Mouse (Mus musculus): ENCODE results near the gene Elp5. TPM values are rescaled to one million over a fixed set of nuclear protein-coding genes. Genes with fewer than 3 reads are reported as not detected.
"Not testable (repeated sequence)": the region's sequence is repeated elsewhere in the genome, so short reads cannot be mapped to it uniquely, and the experiment has no call there.

Elp5 gene
- polyA plus RNA-seq, 1 experiment: 75.3 TPM

DNA sequence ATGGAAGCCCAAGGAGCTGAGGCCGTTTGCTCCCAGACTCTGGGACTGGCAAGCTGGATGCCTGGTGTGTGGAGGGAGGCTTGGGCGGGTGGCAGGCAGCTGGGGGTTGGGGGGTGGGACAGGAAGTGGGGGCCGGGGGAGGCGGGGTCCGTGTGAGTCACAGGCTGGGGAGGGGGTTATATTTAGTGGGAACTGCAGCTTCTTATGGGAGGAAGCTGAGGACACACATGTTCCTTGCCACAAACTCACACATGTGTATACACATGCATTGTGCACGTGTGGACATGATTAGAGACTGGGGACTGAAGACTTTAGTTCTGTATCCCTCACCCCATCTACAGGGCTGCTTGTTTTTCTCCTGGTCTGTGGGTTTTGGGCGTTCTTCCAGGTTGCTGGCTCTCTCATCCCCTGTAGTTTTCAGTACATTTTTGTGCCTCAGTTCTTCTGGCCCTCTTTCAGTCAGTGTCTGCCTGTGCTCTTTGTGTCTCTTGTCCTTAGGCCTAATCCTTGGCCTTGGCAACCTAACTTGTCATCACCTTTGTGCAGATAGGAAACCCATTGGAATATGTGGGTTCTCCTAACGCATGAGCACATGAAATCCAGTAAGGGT lies 37.8 kb upstream of the Elp5 start:
- Histone ChIP-seq H3K27me3 (ENCODE audit: control insufficient read depth, insufficient read depth, low read length) (no peaks in the 10 kb centered on the region), H3K4me1 (replicated peaks; ENCODE audit: control insufficient read depth, insufficient read depth, low read length) (peaks cover 46% of the 10 kb centered on the region), H3K27ac (ENCODE audit: control insufficient read depth, insufficient read depth, low read length) (peak overlapping the region; percentile 84), H3K36me3 (ENCODE audit: control insufficient read depth, insufficient read depth, low read length) (no peaks in the 10 kb centered on the region), H3K4me3 (ENCODE audit: control insufficient read depth, insufficient read depth, low read length) (peak overlapping the region; percentile 37)
- WGBS: 8% methylated on average over 8 of the region's 8 CpGs
- TF ChIP-seq CTCF (IDR thresholded peaks at IDR 0.05; ENCODE audit: borderline replicate concordance, control insufficient read depth, extremely low read depth, insufficient read depth, low read length, poor library complexity) (no peak), POLR2A (IDR thresholded peaks at IDR 0.05; ENCODE audit: control insufficient read depth, extremely low read depth, insufficient read depth, low read length, poor library complexity) (no peak; the same call in 1 of the 2 replicates)
- peak; percentile 64 for DNase-seq

- H3K4me3 ChIP-seq (ENCODE audit: control insufficient read depth, insufficient read depth, low read length): peak overlapping the region; percentile 37
- peaks cover 48% of the 10 kb centered on the region for H3K4me1 ChIP-seq (replicated peaks; ENCODE audit: control insufficient read depth, insufficient read depth, low read length)
- no peaks in the 10 kb centered on the region for H3K27me3 ChIP-seq (ENCODE audit: control insufficient read depth, insufficient read depth, low read length)
- no peak for DNase-seq
- TF ChIP-seq CTCF (IDR thresholded peaks at IDR 0.05; ENCODE audit: borderline replicate concordance, control insufficient read depth, extremely low read depth, insufficient read depth, low read length, poor library complexity): no peak
- TF ChIP-seq POLR2A (IDR thresholded peaks at IDR 0.05; ENCODE audit: control insufficient read depth, extremely low read depth, insufficient read depth, low read length, poor library complexity): 0 out of 2 replicates have a peak, but pooled peaks have one; percentile 39
- no peaks in the 10 kb centered on the region for H3K36me3 ChIP-seq (ENCODE audit: control insufficient read depth, insufficient read depth, low read length)
- H3K27ac ChIP-seq (ENCODE audit: control insufficient read depth, insufficient read depth, low read length): peak overlapping the region; percentile 84
- WGBS: 9% methylated on average over 2 of the region's 2 CpGs
Measured at GRCm38 (mm10) chr11:70019495-70020021, 37.2 kb upstream of the Elp5 start.

- H3K4me1 ChIP-seq (replicated peaks; ENCODE audit: control insufficient read depth, insufficient read depth, low read length): peaks cover 48% of the 10 kb centered on the region
- peak overlapping the region; percentile 84 for H3K27ac ChIP-seq (ENCODE audit: control insufficient read depth, insufficient read depth, low read length)
- 1% methylated on average over 25 of the region's 25 CpGs for WGBS
- H3K4me3 ChIP-seq (ENCODE audit: control insufficient read depth, insufficient read depth, low read length): peak overlapping the region; percentile 55
- H3K36me3 ChIP-seq (ENCODE audit: control insufficient read depth, insufficient read depth, low read length): no peaks in the 10 kb centered on the region
- DNase-seq: peak; percentile 58
- no peak for TF ChIP-seq POLR2A (IDR thresholded peaks at IDR 0.05; ENCODE audit: control insufficient read depth, extremely low read depth, insufficient read depth, low read length, poor library complexity)
- no peak for TF ChIP-seq CTCF (IDR thresholded peaks at IDR 0.05; ENCODE audit: borderline replicate concordance, control insufficient read depth, extremely low read depth, insufficient read depth, low read length, poor library complexity)
- no peaks in the 10 kb centered on the region for H3K27me3 ChIP-seq (ENCODE audit: control insufficient read depth, insufficient read depth, low read length)
Measured at GRCm38 (mm10) chr11:70018131-70018990, 36.0 kb upstream of the Elp5 start.

GRCm38 (mm10) chr11:70017199-70017767 lies 35.0 kb upstream of the Elp5 start:
- DNase-seq: no peak
- Histone ChIP-seq H3K27me3 (ENCODE audit: control insufficient read depth, insufficient read depth, low read length) (no peaks in the 10 kb centered on the region), H3K4me3 (ENCODE audit: control insufficient read depth, insufficient read depth, low read length) (no peak overlapping the region), H3K36me3 (ENCODE audit: control insufficient read depth, insufficient read depth, low read length) (no peaks in the 10 kb centered on the region), H3K27ac (ENCODE audit: control insufficient read depth, insufficient read depth, low read length) (0 out of 2 replicates have a peak overlapping the region, but pooled peaks have one; percentile 49), H3K4me1 (replicated peaks; ENCODE audit: control insufficient read depth, insufficient read depth, low read length) (peaks cover 48% of the 10 kb centered on the region)
- no peak for TF ChIP-seq POLR2A (IDR thresholded peaks at IDR 0.05; ENCODE audit: control insufficient read depth, extremely low read depth, insufficient read depth, low read length, poor library complexity)
- 78% methylated on average over 7 of the region's 7 CpGs for WGBS

DNA sequence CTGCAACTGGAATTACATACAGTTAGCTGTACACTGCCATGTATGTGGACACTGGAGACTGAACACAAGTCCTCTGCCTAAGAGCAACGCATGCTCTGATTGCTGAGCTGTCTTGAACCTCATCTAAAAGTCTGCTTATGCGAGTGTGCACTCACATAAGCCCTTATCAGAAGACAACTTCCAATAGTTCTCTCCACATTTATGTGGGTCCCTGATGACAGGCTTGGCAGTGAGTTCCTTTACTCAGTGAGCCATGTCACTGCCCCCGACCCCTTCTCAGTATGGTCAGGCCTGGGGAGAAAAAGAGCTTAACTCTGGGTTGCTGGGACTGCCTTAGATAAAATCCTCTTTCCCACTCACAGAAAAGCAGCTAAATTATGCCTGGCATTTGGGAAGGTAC lies 34.4 kb upstream of the Elp5 start, which contains the start of gene Dlg4:
Gene Dlg4 (plus strand): TSS at position 274 of the 400 bp plus-strand sequence.
- no peaks in the 10 kb centered on the region for H3K27me3 ChIP-seq (ENCODE audit: control insufficient read depth, insufficient read depth, low read length)
- WGBS: 94% methylated on average over 3 of the region's 3 CpGs
- TF ChIP-seq CTCF (IDR thresholded peaks at IDR 0.05; ENCODE audit: borderline replicate concordance, control insufficient read depth, extremely low read depth, insufficient read depth, low read length, poor library complexity): no peak
- no peak for TF ChIP-seq POLR2A (IDR thresholded peaks at IDR 0.05; ENCODE audit: control insufficient read depth, extremely low read depth, insufficient read depth, low read length, poor library complexity)
- DNase-seq: no peak
- H3K27ac ChIP-seq (ENCODE audit: control insufficient read depth, insufficient read depth, low read length): peak within 1 kb of the TSS; percentile 49; the same call in 1 of the 2 replicates
- peaks cover 46% of the 10 kb centered on the region for H3K4me1 ChIP-seq (replicated peaks; ENCODE audit: control insufficient read depth, insufficient read depth, low read length)
- H3K4me3 ChIP-seq (ENCODE audit: control insufficient read depth, insufficient read depth, low read length): no peak within 1 kb of the TSS
- peaks cover 4% of the 10 kb centered on the region; the same call in 1 of the 2 replicates for H3K36me3 ChIP-seq (ENCODE audit: control insufficient read depth, insufficient read depth, low read length)

- not testable (repeated sequence) for H3K4me3 ChIP-seq (ENCODE audit: control insufficient read depth, insufficient read depth, low read length); H3K27me3 ChIP-seq (ENCODE audit: control insufficient read depth, insufficient read depth, low read length)
Measured at GRCm38 (mm10) chr11:70016177-70016576, 33.9 kb upstream of the Elp5 start.

More at GRCm38 (mm10) chr11:70016177-70016576, 33.9 kb upstream of the Elp5 start:
- WGBS: 90% methylated on average over 2 of the region's 2 CpGs
- not testable (repeated sequence) for H3K27ac ChIP-seq (ENCODE audit: control insufficient read depth, insufficient read depth, low read length); H3K36me3 ChIP-seq (ENCODE audit: control insufficient read depth, insufficient read depth, low read length); DNase-seq
- H3K4me1 ChIP-seq (replicated peaks; ENCODE audit: control insufficient read depth, insufficient read depth, low read length): peaks cover 41% of the 10 kb centered on the region
